Mouse (Mus musculus): ENCODE results near the gene Slfn2. TPM values are rescaled to one million over a fixed set of nuclear protein-coding genes. Genes with fewer than 3 reads are reported as not detected.

Gene Slfn2
- polyA plus RNA-seq, 1 experiment from 2014 or later = 2.6 TPM

DNA sequence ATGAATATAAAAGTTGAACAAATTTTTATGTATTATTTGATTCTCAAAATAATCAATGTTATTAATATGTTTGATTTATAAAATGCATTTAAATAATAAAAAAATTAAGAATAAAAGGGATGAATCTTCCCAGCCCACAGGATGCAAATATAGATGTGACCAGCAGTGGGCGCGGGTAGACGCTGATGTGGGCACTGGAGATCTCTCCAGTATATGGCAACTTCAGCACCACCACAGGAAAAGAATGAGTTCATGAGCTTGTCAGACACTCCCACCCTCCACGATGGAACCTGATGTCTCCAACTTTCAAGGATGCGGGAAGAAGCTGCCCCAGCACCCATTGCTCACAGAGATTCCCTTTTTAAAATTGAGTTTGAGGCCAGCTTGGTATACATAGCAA, 7.0 kb upstream of the Slfn2 start:
- Histone ChIP-seq H3K27ac (ENCODE audit: poor library complexity, severe bottlenecking) (no peak overlapping the region), H3K4me3 (no peak overlapping the region), H3K36me3 (no peaks in the 10 kb centered on the region), H3K9ac (no peak overlapping the region), H3K27me3 (replicated peaks) (no peaks in the 10 kb centered on the region), H3K9me3 (replicated peaks) (no peaks in the 10 kb centered on the region), H3K4me1 (replicated peaks) (no peaks in the 10 kb centered on the region), H3K4me2 (no peak overlapping the region)
- WGBS = 2% methylated on average over 5 of the region's 5 CpGs
- ATAC-seq (ENCODE audit: insufficient number of reproducible peaks, low FRiP score) = no peak

DNA sequence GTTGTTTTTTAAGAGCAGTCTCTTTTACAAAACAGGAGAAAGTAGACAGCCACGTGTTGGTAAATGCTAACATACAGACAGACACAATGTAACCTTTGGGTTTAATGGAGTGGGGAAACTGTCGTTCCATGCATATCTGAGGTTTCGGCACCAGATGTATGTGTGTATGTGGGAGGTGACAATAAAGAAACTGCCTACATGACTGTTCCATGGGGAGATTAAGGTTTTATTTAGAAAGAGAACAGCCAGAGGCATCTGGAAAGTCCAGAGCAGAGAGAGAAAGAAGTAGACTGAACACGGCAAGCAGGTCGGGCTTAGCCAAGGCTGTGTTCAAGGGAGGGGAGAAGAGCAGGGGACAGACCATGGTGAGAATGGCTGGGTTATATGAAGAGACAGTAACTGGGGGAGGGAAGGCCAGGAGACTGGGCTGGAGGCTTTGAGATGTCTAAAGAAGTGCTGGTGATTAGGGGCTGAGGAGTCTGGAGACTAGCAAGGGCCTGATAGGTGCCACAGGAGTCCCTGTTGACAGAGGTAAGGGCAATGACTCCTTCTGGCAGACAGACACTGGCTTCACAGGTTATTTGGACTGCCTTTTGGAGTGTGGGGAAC, 4.4 kb upstream of the Slfn2 start:
- H3K36me3 ChIP-seq = no peaks in the 10 kb centered on the region
- H3K4me3 ChIP-seq = no peak overlapping the region
- no peak overlapping the region for H3K4me2 ChIP-seq
- no peak for ATAC-seq (ENCODE audit: insufficient number of reproducible peaks, low FRiP score)
- WGBS = 54% methylated on average over 5 of the region's 5 CpGs
- no peak overlapping the region for H3K27ac ChIP-seq (ENCODE audit: poor library complexity, severe bottlenecking)
- H3K4me1 ChIP-seq (replicated peaks) = peaks cover 7% of the 10 kb centered on the region; the same call in 1 of the 2 replicates
- H3K9me3 ChIP-seq (replicated peaks) = no peaks in the 10 kb centered on the region
- H3K27me3 ChIP-seq (replicated peaks) = no peaks in the 10 kb centered on the region
- no peak overlapping the region for H3K9ac ChIP-seq

DNA sequence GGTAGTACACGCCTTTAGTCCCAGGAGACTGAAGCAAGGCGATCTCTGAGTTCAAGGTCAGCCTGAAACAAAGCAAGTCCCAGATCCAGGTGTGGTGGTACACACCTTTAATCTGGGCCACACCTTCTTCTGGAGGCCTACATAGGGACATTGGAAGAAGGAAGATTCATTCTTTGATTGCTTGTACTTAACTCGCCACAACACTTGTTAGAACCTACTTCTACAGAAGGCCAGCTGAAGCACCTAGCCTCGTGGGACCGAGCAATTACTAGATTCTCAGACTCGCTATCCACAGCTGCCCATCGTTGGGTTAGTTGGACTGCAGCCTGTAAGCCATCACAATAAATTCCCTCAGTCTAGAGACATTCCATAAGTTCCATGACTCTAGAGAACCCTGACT, 3.1 kb upstream of the Slfn2 start:
- WGBS = 80% methylated on average over 7 of the region's 7 CpGs

DNA sequence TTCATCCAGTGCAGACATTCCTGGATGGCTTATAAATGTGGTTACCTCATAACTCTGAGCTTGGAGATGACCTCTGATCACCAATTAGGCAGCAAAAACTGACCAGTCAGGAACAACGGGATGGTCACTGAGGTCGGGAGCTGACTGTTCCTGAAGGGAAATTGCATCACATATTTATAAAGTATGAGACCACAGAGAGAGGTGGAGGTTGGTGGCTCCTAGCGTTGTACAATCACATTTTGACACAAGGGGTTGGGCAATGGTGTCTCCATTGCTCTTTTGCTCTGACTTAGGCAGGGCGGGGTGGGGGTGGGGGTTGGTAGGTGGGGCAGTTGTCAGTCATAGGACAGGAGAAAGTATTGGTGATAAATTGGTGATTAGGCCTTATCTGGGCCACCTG, 1.8 kb upstream of the Slfn2 start:
- no peaks in the 10 kb centered on the region; the same call in 1 of the 2 replicates for H3K9me3 ChIP-seq (replicated peaks)
- H3K27ac ChIP-seq (ENCODE audit: poor library complexity, severe bottlenecking) = no peak overlapping the region
- no peaks in the 10 kb centered on the region for H3K27me3 ChIP-seq (replicated peaks)
- H3K4me2 ChIP-seq = no peak overlapping the region
- no peaks in the 10 kb centered on the region for H3K36me3 ChIP-seq
- no peak for ATAC-seq (ENCODE audit: insufficient number of reproducible peaks, low FRiP score)
- H3K4me3 ChIP-seq = no peak overlapping the region
- H3K9ac ChIP-seq = no peak overlapping the region
- 80% methylated on average over 4 of the region's 4 CpGs for WGBS
- peaks cover 23% of the 10 kb centered on the region for H3K4me1 ChIP-seq (replicated peaks)

More for the DNA sequence above, 3.1 kb upstream of the Slfn2 start:
- no peak overlapping the region for H3K27ac ChIP-seq (ENCODE audit: poor library complexity, severe bottlenecking)
- no peaks in the 10 kb centered on the region for H3K9me3 ChIP-seq (replicated peaks)
- H3K4me3 ChIP-seq = no peak overlapping the region
- H3K9ac ChIP-seq = no peak overlapping the region
- no peak for ATAC-seq (ENCODE audit: insufficient number of reproducible peaks, low FRiP score)
- peaks cover 17% of the 10 kb centered on the region for H3K4me1 ChIP-seq (replicated peaks)
- H3K4me2 ChIP-seq = no peak overlapping the region
- H3K27me3 ChIP-seq (replicated peaks) = no peaks in the 10 kb centered on the region
- H3K36me3 ChIP-seq = no peaks in the 10 kb centered on the region

DNA sequence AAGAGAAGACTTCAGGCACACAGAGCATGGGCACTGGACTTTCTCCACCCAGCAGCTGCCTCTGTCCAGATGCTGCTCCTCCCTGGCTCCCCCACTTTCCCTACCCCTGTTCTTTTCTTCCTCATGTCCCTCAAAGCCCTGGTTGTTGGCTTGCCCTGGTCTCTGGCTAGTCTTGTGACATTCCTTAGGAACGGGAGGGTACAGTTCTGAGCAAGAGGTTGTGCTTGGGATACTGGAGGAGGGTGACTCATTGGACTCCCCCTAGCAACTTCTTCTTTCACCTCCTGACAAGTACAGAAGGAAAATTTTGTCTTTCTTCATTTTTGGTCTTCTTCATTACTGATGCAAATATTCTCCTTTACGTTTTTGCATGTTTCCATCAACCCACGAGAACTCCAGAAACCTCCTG, 967 bp upstream of the Slfn2 start:
- no peak overlapping the region for H3K9ac ChIP-seq
- H3K4me2 ChIP-seq = no peak overlapping the region
- peaks cover 23% of the 10 kb centered on the region for H3K4me1 ChIP-seq (replicated peaks)
- no peaks in the 10 kb centered on the region for H3K27me3 ChIP-seq (replicated peaks)
- 40% methylated on average over 3 of the region's 3 CpGs for WGBS
- ATAC-seq (ENCODE audit: insufficient number of reproducible peaks, low FRiP score) = no peak
- no peak overlapping the region for H3K4me3 ChIP-seq
- H3K9me3 ChIP-seq (replicated peaks) = no peaks in the 10 kb centered on the region; the same call in 1 of the 2 replicates
- H3K36me3 ChIP-seq = no peaks in the 10 kb centered on the region
- no peak overlapping the region for H3K27ac ChIP-seq (ENCODE audit: poor library complexity, severe bottlenecking)

DNA sequence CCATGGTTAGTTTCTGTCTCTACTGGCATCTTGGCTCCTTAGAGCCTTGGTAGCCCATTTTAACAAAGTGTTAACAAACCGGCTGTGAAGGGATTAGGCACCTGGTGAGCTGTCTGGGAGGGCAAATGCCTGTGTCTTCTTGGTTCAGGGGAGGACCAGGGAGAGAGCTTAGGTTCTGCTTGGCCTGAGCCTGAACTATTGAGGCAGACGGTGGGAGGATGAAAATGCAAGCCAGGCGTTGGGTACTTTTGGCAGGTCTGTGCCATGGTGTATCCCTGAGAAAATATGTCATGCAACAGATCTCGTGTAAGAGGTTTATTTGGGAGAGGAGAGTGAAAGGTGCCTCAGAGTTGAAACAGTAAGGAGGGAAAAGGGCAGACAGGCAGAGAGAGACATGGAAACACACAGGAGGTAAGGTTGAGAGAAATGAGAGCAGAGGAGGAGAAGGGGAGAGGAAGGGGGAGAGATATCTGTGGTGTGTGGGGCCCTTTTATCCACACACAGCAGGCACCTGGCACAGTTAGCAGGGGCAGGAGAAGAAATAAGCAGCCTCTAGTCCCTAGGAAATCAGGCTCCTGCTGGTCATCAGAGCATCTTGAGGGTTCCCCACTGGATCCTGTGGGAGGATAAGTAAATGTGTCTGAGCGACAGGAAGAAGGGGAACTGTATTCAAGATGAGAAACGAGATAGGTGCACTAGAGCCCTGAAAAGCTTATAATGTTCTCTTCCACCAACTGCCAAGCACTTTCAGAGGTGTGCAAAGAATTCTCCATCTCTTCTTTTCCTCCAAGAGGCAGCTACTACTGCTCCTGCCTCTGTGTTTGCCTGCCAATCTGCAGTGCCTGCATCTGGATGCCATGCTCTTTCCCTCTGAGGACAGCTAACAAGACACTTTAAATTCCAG, 781 bp downstream of the Slfn2 start:
- WGBS = 14% methylated on average over 6 of the region's 6 CpGs
- Histone ChIP-seq H3K27ac (ENCODE audit: poor library complexity, severe bottlenecking) (no peak overlapping the region), H3K4me3 (0 out of 2 replicates have a peak overlapping the region, but pooled peaks have one; percentile 1), H3K36me3 (no peaks in the 10 kb centered on the region), H3K4me2 (peak overlapping the region; percentile 35), H3K9ac (no peak overlapping the region), H3K27me3 (replicated peaks) (no peaks in the 10 kb centered on the region), H3K9me3 (replicated peaks) (no peaks in the 10 kb centered on the region; the same call in 1 of the 2 replicates), H3K4me1 (replicated peaks) (peaks cover 23% of the 10 kb centered on the region)
- ATAC-seq (ENCODE audit: insufficient number of reproducible peaks, low FRiP score) = no peak

DNA sequence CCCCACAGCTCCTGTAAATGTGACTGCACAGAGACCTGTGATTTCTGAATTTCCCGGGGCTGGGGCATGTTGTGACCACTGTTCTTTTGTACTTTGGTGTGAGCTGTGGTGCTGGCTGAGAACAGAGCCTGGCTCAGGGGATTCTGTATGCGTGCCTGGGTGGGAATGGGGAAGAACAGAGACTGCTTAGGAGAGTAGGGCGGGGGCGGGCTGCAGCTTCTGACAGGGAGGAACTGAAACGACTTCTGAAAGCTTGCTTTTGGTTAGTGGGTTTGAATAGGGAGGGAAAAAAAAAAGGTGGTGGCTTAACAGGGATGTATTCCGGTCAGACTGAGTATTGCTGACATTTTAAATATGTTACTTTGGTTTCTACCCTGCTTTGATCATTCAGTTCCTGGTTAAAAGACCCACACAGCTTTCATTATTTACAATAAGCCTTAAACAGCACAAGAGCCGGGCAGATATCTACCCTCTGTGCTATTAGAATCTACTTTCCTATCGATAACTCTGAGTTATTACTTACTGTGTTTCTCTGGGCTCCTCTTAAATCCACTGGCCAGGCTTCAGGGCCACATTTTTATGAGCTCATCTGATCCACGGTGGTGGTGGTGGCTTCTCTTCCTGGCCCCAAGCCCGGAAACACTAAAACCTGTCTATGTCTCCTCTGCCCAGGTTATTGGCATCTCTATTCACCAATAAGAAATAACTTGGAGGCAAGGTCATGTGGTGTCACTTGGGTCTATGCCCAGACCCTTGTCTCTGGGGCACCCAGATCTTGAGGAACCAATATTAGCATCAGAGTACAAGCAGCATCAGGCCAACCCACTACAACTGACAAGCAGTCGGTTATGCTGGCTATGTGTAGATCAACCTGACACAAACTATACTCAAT, 2.0 kb downstream of the Slfn2 start:
- no peaks in the 10 kb centered on the region for H3K27me3 ChIP-seq (replicated peaks)
- ATAC-seq (ENCODE audit: insufficient number of reproducible peaks, low FRiP score) = no peak; the same call in 1 of the 2 replicates
- H3K9ac ChIP-seq = no peak overlapping the region
- no peaks in the 10 kb centered on the region; the same call in 1 of the 2 replicates for H3K9me3 ChIP-seq (replicated peaks)
- peak overlapping the region; percentile 35 for H3K4me2 ChIP-seq
- 47% methylated on average over 11 of the region's 11 CpGs for WGBS
- H3K36me3 ChIP-seq = no peaks in the 10 kb centered on the region
- no peak overlapping the region for H3K27ac ChIP-seq (ENCODE audit: poor library complexity, severe bottlenecking)
- no peak overlapping the region for H3K4me3 ChIP-seq
- peaks cover 23% of the 10 kb centered on the region for H3K4me1 ChIP-seq (replicated peaks)

DNA sequence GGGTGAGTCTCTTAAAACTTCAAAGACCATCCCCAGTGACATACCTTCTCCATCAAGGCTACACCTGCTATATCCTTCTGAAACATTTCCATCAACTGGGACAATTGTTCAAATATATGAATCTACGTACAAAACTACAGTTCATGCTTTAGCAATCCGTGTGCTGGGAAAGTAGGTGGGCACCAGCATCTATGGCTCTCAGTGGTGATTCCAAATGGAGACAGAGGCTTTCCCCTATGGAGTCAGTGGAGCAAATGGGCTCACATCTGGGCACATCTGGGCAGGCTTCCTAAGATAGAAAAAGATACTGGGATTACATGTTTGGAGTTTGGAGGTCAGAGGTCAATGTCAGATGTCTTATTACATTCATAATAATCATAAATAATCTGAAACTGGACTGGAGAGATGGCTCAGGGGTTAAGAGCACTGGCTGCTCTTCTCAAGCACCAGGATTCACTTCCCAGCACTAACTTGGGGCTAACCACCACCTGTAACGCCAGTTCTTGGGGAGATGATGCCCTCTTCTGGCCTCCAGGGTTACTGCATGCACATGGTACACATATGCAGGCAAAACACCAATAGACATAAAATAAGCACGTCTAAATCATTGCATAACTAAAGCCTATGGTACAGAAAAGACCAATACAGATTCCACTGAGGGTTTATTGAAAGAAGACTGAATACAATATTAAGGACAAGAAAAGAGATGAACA, 3.2 kb downstream of the Slfn2 start:
- Histone ChIP-seq H3K9ac (no peak overlapping the region), H3K36me3 (no peaks in the 10 kb centered on the region), H3K9me3 (replicated peaks) (no peaks in the 10 kb centered on the region; the same call in 1 of the 2 replicates), H3K4me2 (no peak overlapping the region), H3K4me3 (no peak overlapping the region), H3K27ac (ENCODE audit: poor library complexity, severe bottlenecking) (no peak overlapping the region), H3K4me1 (replicated peaks) (peaks cover 23% of the 10 kb centered on the region), H3K27me3 (replicated peaks) (no peaks in the 10 kb centered on the region)
- WGBS = 74% methylated on average over 4 of the region's 4 CpGs
- no peak for ATAC-seq (ENCODE audit: insufficient number of reproducible peaks, low FRiP score)

DNA sequence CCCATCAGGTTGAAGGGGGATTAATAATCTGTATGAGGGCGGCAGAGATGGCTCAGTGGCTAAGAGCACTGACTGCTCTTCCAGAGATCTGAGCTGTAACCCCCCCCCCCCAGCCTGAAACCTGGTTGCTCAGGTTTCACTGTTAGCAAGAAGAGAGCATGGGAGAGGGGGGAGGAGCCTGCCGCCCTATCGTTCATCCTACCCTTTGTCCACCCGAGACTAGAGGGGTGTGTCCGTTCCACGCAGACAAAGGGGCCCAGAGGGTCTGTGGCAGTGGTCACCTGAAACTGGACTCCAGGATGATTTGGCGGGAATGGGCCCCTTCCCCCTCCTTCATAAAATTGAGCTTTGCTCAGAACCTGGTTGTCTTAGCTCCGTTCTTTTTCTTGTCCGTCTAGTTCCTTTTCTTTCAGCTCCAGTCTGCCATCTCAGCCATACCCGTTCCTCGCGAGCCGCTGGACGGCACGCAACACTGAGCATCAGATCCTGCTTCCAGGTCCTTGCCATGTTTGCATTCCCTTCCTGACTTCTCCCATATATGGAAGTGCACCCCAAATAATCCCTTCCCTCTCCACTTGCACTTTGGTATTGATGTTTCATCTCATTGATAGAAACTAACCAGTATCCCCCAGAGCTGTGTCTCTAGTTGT, 5.5 kb downstream of the Slfn2 start:
- Histone ChIP-seq H3K27me3 (replicated peaks) (no peaks in the 10 kb centered on the region), H3K9ac (no peak overlapping the region), H3K4me3 (no peak overlapping the region), H3K36me3 (no peaks in the 10 kb centered on the region), H3K4me2 (no peak overlapping the region), H3K9me3 (replicated peaks) (no peaks in the 10 kb centered on the region; the same call in 1 of the 2 replicates), H3K4me1 (replicated peaks) (peaks cover 16% of the 10 kb centered on the region), H3K27ac (ENCODE audit: poor library complexity, severe bottlenecking) (no peak overlapping the region)
- WGBS = 85% methylated on average over 15 of the region's 15 CpGs
- no peak for ATAC-seq (ENCODE audit: insufficient number of reproducible peaks, low FRiP score)

Data from heart, embryonic 12.5 days (tissue).